Mouse (Mus musculus): ENCODE measurements at regions not wholly inside any gene's neighbourhood (a gene's known extent, or its start where the extent isn't known, plus 50 kb on each side); places are given as distances from the start of the nearest gene placed in this dataset.

GRCm38 (mm10) chr15:30029257-30029899 lies 143.0 kb upstream of the Ctnnd2 start:
- peak; percentile 84 for DNase-seq (ENCODE audit: low spot score)
- Histone ChIP-seq H3K9me3 (ENCODE audit: low read length) (no peaks in the 10 kb centered on the region), H3K9ac (replicated peaks; ENCODE audit: low read length) (no peak overlapping the region), H3K4me1 (ENCODE audit: insufficient read depth, low read length) (no peaks in the 10 kb centered on the region), H3K27me3 (ENCODE audit: insufficient read depth, low read length) (no peaks in the 10 kb centered on the region), H3K27ac (no peak overlapping the region), H3K4me3 (ENCODE audit: low read length) (no peak overlapping the region), H3K4me2 (ENCODE audit: low read depth, low read length) (no peak overlapping the region), H3K36me3 (ENCODE audit: insufficient read depth, low read length) (no peaks in the 10 kb centered on the region)
- peak; percentile 74 for ATAC-seq
- TF ChIP-seq CTCF (IDR thresholded peaks at IDR 0.05; ENCODE audit: low read depth) = peak; percentile 85
- 63% methylated on average over 4 of the region's 4 CpGs for WGBS

GRCm38 (mm10) chr15:30035367-30035766 lies 137.0 kb upstream of the Ctnnd2 start:
- 95% methylated on average over 2 of the region's 2 CpGs for WGBS
- Histone ChIP-seq H3K36me3 (ENCODE audit: insufficient read depth, low read length) (no peaks in the 10 kb centered on the region), H3K4me3 (ENCODE audit: low read length) (no peak overlapping the region), H3K27ac (no peak overlapping the region), H3K9me3 (ENCODE audit: low read length) (no peaks in the 10 kb centered on the region), H3K4me2 (ENCODE audit: low read depth, low read length) (no peak overlapping the region), H3K27me3 (ENCODE audit: insufficient read depth, low read length) (no peaks in the 10 kb centered on the region), H3K9ac (replicated peaks; ENCODE audit: low read length) (no peak overlapping the region), H3K4me1 (ENCODE audit: insufficient read depth, low read length) (no peaks in the 10 kb centered on the region)
- no peak for DNase-seq (ENCODE audit: low spot score)
- TF ChIP-seq CTCF (IDR thresholded peaks at IDR 0.05; ENCODE audit: low read depth) = no peak
- ATAC-seq = no peak

GRCm38 (mm10) chr15:30050851-30051250 lies 121.5 kb upstream of the Ctnnd2 start:
- WGBS = 52% methylated on average over 5 of the region's 5 CpGs
- no peak for DNase-seq (ENCODE audit: low spot score)
- no peaks in the 10 kb centered on the region for H3K27me3 ChIP-seq (ENCODE audit: insufficient read depth, low read length)
- TF ChIP-seq CTCF (IDR thresholded peaks at IDR 0.05; ENCODE audit: low read depth) = no peak
- H3K27ac ChIP-seq = no peak overlapping the region
- no peaks in the 10 kb centered on the region for H3K4me1 ChIP-seq (ENCODE audit: insufficient read depth, low read length)
- H3K4me3 ChIP-seq (ENCODE audit: low read length) = no peak overlapping the region
- H3K9me3 ChIP-seq (ENCODE audit: low read length) = no peaks in the 10 kb centered on the region
- no peak overlapping the region for H3K4me2 ChIP-seq (ENCODE audit: low read depth, low read length)
- ATAC-seq = no peak
- H3K9ac ChIP-seq (replicated peaks; ENCODE audit: low read length) = no peak overlapping the region
- H3K36me3 ChIP-seq (ENCODE audit: insufficient read depth, low read length) = no peaks in the 10 kb centered on the region

- H3K9ac ChIP-seq (replicated peaks; ENCODE audit: low read length) = no peak overlapping the region
- no peaks in the 10 kb centered on the region for H3K36me3 ChIP-seq (ENCODE audit: insufficient read depth, low read length)
- no peak overlapping the region for H3K27ac ChIP-seq
- ATAC-seq = no peak
- DNase-seq (ENCODE audit: low spot score) = no peak
- no peaks in the 10 kb centered on the region for H3K27me3 ChIP-seq (ENCODE audit: insufficient read depth, low read length)
- H3K4me2 ChIP-seq (ENCODE audit: low read depth, low read length) = no peak overlapping the region
- TF ChIP-seq CTCF (IDR thresholded peaks at IDR 0.05; ENCODE audit: low read depth) = no peak
- 82% methylated on average over 7 of the region's 7 CpGs for WGBS
- no peaks in the 10 kb centered on the region for H3K4me1 ChIP-seq (ENCODE audit: insufficient read depth, low read length)
- H3K9me3 ChIP-seq (ENCODE audit: low read length) = no peaks in the 10 kb centered on the region
- H3K4me3 ChIP-seq (ENCODE audit: low read length) = no peak overlapping the region
Measured at GRCm38 (mm10) chr15:30059808-30060207, 112.6 kb upstream of the Ctnnd2 start.

GRCm38 (mm10) chr15:30060505-30061342 lies 111.7 kb upstream of the Ctnnd2 start:
- Histone ChIP-seq H3K9ac (replicated peaks; ENCODE audit: low read length) (no peak overlapping the region), H3K9me3 (ENCODE audit: low read length) (no peaks in the 10 kb centered on the region), H3K27me3 (ENCODE audit: insufficient read depth, low read length) (no peaks in the 10 kb centered on the region), H3K4me1 (ENCODE audit: insufficient read depth, low read length) (no peaks in the 10 kb centered on the region), H3K4me2 (ENCODE audit: low read depth, low read length) (no peak overlapping the region), H3K4me3 (ENCODE audit: low read length) (no peak overlapping the region), H3K27ac (no peak overlapping the region), H3K36me3 (ENCODE audit: insufficient read depth, low read length) (no peaks in the 10 kb centered on the region)
- no peak for TF ChIP-seq CTCF (IDR thresholded peaks at IDR 0.05; ENCODE audit: low read depth)
- no peak for DNase-seq (ENCODE audit: low spot score)
- ATAC-seq = no peak
- 85% methylated on average over 3 of the region's 3 CpGs for WGBS

- TF ChIP-seq CTCF (IDR thresholded peaks at IDR 0.05; ENCODE audit: low read depth) = no peak
- ATAC-seq (no peak), DNase-seq (ENCODE audit: low spot score) (no peak)
- Histone ChIP-seq H3K4me2 (ENCODE audit: low read depth, low read length) (no peak overlapping the region), H3K9me3 (ENCODE audit: low read length) (no peaks in the 10 kb centered on the region), H3K4me3 (ENCODE audit: low read length) (no peak overlapping the region), H3K4me1 (ENCODE audit: insufficient read depth, low read length) (no peaks in the 10 kb centered on the region), H3K27ac (no peak overlapping the region), H3K36me3 (ENCODE audit: insufficient read depth, low read length) (no peaks in the 10 kb centered on the region), H3K9ac (replicated peaks; ENCODE audit: low read length) (no peak overlapping the region), H3K27me3 (ENCODE audit: insufficient read depth, low read length) (no peaks in the 10 kb centered on the region)
- WGBS = 52% methylated on average over 2 of the region's 2 CpGs
Measured at GRCm38 (mm10) chr15:30071668-30072067, 100.7 kb upstream of the Ctnnd2 start.

GRCm38 (mm10) chr15:30072301-30072700 lies 100.1 kb upstream of the Ctnnd2 start:
- no peak for TF ChIP-seq CTCF (IDR thresholded peaks at IDR 0.05; ENCODE audit: low read depth)
- 37% methylated on average over 1 of the region's 1 CpGs for WGBS
- Histone ChIP-seq H3K9me3 (ENCODE audit: low read length) (no peaks in the 10 kb centered on the region), H3K4me1 (ENCODE audit: insufficient read depth, low read length) (no peaks in the 10 kb centered on the region), H3K36me3 (ENCODE audit: insufficient read depth, low read length) (no peaks in the 10 kb centered on the region), H3K4me2 (ENCODE audit: low read depth, low read length) (no peak overlapping the region), H3K9ac (replicated peaks; ENCODE audit: low read length) (no peak overlapping the region), H3K27ac (no peak overlapping the region), H3K4me3 (ENCODE audit: low read length) (no peak overlapping the region), H3K27me3 (ENCODE audit: insufficient read depth, low read length) (no peaks in the 10 kb centered on the region)
- ATAC-seq (no peak), DNase-seq (ENCODE audit: low spot score) (no peak)

Measured in hindbrain, postnatal 0 days (tissue).